Mouse (Mus musculus): Measurements from ENCODE around the gene Glod4.
"Not testable (repeated sequence)": the region's sequence is repeated elsewhere in the genome, so short reads cannot be mapped to it uniquely, and the experiment has no call there.

The Glod4 gene

GRCm38 (mm10) chr11:76257386-76257785, 13.9 kb upstream of the Glod4 start:
- DNase-seq = peak in 1 of 2 experiments; percentile 7

DNA sequence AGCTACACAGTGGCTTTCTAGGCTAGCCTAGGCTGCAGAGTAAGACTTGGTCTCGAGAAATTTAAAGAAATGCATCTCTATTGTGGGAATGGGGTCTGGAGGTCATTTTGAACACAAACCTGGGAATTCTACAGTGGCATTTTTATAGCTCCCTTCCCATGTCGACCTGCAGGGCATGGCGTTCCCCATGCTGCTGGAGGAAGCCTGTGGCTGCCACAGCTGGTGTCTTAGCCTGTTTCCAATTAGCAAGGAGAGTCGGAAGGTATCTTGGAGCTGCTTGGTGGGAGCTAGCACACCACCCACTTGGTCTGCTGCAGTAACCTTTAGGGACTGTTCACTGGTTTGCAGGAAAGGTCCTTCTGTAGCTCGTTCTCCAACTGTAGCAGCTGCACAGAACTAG, 12.6 kb upstream of the Glod4 start:
- no peak for DNase-seq

- DNase-seq = peak; percentile 81 to 85
These were observed 12.0 kb upstream of the Glod4 start for GRCm38 (mm10) chr11:76255431-76256001.

- DNase-seq = peak in 1 of 2 experiments; percentile 6
These were observed 10.4 kb upstream of the Glod4 start for GRCm38 (mm10) chr11:76253918-76254264.

GRCm38 (mm10) chr11:76253145-76253917, 9.8 kb upstream of the Glod4 start:
- peak; percentile 91 to 95 for DNase-seq

DNA sequence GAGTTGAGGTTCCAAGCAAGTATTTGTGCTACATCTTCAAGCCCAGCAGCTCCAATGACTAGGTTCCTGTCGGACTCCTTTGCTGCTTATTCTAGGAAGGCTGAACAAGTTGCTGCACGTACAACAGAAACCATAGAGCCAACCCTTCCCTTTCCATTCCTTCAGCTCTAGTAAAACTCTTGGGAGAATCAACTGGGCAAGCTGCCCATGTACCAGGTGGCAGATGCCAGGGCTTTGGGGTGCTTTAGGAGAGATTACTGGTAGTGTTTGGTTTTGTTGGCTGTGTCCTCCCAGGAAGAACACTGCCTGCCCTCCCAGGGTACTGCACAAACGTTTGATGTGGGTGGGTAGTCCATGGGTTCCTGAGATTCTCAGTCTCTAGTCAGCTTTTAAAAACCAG, 8.5 kb upstream of the Glod4 start:
- peak; percentile 76 to 77 for DNase-seq

GRCm38 (mm10) chr11:76247239-76247638, 3.7 kb upstream of the Glod4 start:
- DNase-seq = no peak

DNA sequence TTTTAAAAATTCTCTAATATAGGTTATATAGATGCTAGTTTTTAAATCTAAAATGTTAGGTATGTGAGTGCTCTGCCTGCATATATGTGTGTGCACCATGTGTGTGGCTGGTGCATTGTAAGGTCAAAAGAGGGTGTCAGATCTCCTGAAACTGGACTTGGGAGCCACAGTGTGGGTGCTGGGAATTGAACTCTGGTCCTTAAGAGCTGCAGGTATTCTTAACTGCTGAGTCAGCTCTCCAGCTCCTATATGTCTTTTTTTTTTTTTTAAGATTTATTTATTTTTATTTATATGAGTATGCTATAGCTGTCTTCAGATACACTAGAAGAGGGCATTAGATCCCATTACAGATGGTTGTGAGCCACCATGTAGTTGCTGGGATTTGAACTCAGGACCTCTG, 2.9 kb upstream of the Glod4 start:
- DNase-seq = no peak

DNA sequence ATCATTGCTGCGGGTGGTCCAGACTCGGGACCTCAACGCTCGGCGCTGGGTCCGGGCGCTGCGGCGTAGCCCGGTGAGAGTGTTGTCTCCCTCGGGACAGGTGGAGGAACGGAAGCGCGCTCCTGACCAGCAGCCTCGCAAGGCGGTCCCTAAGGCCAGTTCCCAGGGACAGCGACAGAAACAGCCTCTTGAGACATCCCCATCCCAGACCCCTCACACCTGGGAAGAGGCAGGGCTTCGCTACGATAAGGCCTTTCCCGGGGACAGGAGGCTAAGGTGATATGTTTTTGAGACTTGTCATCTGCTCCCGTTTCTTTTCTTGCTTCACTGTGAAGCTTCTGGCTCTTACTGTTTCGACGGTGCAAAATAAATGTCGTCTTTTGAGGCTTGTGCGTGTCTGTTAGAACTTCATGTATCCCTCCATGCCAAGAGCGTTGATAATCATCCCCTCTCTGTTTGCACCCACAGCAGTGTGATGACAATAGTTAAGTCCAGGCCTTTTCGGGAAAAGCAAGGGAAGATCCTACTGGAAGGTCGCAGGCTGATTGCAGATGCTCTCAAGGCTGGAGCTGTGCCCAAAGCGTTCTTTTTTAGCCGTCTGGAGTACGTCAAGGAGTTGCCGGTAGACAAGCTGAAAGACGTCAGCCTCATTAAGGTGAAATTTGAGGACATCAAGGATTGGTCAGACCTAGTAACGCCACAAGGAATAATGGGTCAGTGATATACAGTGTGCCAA, 454 bp upstream of the Glod4 start:
- DNase-seq = no peak

DNA sequence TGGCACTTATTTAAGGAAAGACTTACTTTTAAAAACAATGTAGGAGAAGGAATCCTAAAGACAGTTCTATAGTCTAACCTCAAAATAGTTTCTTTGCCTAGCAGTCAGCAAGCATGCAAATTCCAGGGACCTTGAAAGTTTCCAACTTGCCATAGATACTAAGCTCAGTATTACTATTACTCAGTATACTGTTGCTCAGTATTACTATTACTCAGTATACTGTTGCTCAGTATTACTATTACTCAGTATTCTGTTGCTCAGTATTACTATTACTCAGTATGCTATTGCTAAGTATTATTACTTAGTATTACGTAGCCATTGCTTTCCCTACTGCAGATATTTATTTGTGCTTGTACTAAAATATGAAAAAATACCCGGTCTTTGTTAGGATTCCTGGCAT, 3.8 kb downstream of the Glod4 start:
- DNase-seq = no peak

DNA sequence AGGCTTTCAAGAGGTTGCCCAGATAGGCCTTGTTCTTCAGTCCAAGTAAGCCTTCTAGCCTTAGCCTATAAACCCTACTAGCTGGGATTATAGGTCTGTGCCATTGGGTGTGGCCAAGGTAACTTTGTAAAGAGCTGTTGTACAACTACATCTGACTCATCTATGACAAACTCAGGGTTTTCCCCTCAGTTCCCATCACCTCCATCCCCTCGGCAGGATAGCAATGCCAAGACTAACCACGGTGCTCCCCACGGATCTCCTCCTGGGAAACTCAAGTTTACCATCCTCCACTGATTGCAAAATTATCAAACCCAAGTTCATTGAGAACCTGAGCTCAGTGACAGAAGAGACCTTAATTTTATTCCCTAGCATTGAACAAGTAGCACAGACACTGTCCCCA, 7.4 kb downstream of the Glod4 start:
- no peak for DNase-seq

DNA sequence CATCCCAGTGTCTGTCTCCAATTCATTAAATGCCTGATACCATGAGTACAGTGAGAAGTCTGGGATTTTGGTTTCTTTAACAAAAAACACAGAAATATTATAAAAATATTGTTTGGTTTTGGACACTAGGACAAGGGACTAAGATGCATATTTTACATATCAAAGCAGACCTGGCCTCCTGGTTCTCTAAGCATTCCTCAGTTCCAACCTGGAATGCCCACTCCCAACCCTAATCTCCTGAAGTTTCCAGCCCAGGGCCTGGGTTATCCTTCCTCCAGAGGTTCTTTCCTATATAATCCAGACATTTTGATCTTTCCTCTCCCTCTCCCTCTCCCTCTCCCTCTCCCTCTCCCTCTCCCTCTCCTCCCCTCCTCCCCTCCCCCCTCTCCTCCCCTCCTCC, 18.5 kb downstream of the Glod4 start:
- DNase-seq = no peak

DNA sequence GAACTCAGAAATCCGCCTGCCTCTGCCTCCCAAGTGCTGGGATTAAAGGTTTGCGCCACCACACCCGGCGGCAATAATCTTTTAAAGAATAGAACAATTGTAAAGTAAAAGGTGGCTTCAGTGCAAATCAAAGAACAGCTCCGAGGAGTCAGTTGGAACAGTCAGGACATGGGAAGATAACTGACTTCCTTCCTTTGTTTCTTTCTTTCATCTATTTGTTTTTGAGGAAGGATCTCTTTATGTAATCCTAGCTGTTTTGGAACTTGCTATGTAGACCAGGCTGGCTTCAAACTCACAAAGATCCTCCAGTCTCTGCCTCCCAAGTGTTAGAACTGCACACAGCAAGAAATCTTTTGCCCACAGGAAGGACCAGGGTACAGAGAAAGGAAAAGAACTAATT, 18.9 kb downstream of the Glod4 start:
- no peak for DNase-seq

GRCm38 (mm10) chr11:76217390-76217800, 26.1 kb downstream of the Glod4 start, which contains the start of the genes Dbil5 and Gemin4:
Gene Dbil5 (plus strand): TSS chr11:76217608.
Gene Gemin4 (minus strand): TSS chr11:76217664.
- DNase-seq = peak; percentile 95 to 98

DNA sequence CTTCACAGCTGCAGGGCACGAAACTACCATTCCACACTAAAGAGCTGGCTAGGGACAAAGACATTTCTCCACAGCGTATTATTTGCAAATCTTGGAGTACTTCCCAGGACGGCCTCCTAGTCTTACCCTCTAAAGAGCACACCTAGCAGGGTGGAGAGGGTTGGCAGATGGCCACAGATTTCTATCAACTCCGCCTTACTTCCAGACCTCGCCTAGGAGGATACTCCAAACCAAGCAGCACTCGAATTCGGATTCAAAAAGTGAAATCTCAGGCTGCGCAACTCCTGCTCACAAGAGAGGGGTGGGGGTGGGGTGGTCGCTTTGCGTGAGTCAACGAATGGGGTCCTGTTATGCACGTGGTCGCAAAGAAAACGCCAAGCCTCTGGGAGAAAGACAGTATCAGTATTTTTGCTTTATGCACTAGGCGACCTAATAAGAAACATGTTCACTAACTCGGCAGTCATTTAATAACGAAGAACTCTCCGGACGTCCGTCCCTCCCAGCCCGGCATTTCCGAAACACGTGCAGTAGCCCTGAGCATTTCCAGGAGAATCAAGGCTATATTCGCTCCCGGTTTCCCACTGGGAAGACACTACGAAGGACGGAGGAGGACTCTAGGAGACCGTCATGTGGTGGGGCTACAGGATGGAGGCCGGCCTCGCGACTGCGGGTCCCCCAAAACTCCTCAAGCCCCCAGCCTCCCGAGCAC, 26.7 kb downstream of the Glod4 start:
- peak in 1 of 2 experiments; percentile 40 for DNase-seq

DNA sequence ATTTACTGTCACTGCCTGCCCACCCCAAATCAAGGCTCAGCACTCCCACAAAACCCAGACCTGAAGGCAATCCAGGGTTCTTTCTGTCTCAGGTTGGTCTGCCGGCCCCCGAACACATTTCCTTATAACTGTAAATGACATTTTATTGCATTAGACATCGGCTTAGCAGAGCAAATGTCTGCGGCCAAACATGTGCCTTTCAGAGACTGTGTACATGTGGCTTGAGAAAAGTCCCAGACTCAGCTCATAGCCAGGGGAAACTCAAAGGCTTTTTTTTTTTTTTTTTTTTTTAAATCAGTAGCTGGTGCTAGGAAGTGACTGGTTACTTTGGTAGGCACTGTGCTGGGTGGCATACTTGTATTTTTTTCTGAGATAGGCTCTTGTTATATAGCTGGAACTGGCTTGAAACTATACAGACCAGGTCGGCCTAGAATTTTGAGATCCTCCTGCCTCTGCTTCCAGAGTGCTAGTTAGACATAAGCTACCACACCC, 27.4 kb downstream of the Glod4 start:
- no peak for DNase-seq

DNA sequence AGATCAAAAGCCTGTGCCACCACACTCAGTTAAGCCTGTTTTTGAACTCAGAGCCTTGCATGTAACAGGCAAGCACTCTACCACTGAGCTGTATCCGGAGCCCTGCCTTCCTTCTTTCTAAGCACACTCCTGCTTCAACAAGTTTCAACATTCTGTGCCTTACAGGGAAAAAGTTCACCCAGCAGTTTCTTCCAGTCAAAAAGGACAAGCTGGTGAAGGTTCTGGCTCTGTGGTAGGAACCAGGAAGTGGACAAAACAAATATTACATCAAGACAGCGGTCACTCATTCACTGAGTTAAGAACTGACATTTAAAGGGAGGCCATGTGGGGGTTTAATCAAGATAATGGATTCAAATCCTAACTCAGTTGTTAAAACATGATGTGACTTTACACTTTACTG, 28.5 kb downstream of the Glod4 start:
- no peak for DNase-seq

DNA sequence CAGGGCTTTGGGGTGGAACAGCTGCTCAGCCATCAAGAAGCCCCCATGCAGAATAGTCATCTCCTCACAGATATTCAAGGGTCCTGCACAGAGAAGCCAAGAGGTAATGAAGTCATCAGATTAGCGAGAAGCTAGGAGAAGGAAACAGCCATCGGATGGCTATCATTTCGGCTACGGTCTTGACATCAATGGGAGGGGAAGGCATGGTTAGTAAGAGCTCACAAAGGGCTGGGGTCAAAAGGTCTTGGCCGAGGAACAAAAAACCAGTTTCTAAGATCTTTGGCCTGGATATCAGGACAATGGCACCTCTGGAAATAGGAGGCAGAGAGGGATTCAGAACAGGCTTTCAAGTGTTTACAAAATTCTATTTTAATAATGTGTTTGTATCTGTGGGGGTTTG, 29.7 kb downstream of the Glod4 start:
- no peak for DNase-seq

GRCm38 (mm10) chr11:76211595-76211994, 31.9 kb downstream of the Glod4 start:
- DNase-seq = not testable (repeated sequence)

DNA sequence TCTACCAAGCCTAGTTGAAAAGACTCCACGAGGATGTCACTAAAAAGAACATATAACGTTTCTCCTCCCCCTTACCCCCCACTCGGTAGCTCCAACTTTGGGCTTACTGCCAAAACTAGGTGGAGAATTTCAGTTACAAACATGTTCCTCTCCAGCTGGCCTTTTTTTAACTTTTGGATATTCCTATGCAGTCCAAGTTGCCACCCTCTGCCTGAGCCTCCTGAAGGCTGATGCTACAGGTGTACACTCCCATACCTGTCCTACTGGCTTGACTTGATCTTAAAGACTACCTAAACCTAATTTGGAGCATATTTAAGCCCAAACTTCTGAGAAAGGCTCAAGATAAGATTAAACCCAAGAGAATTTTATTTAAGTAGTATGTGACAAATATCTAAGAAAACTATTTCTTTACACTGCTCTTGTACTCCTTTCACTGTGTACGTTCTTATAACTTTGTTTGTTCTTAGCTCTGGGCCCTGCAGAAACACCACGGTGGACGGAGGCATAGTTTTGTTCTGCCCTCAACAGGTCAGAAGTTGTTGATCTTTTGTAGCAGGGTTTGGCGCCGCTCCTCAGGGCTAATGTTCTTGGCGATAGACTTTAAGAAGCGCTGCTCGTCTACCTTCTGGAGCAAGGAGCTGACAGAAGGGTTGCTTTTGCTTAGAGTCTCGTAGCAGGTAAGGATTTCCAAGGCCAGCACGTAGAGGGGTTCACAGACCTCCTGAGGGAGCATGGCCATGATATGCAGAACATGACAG, 33.1 kb downstream of the Glod4 start:
- DNase-seq = no peak

GRCm38 (mm10) chr11:76206793-76207192, 36.7 kb downstream of the Glod4 start:
- DNase-seq = no peak
